Mouse (Mus musculus): ENCODE measurements around the gene Col4a4. TPM values are rescaled to one million over a fixed set of nuclear protein-coding genes. Genes with fewer than 3 reads are reported as not detected.

Gene Col4a4
- total RNA-seq, 2 experiments from 2014 or later = 4.2 to 5.0 TPM

GRCm38 (mm10) chr1:82578320-82578719 lies 8.3 kb downstream of the Col4a4 start:
- no peak for DNase-seq (ENCODE audit: low spot score in 2 of 2)

- no peak for DNase-seq (ENCODE audit: low spot score in 2 of 2)
Measured at GRCm38 (mm10) chr1:82577915-82578314, 8.7 kb downstream of the Col4a4 start.

GRCm38 (mm10) chr1:82577339-82577738 lies 9.3 kb downstream of the Col4a4 start:
- DNase-seq (ENCODE audit: low spot score in 2 of 2) = no peak

GRCm38 (mm10) chr1:82576182-82576581 lies 10.5 kb downstream of the Col4a4 start:
- DNase-seq (ENCODE audit: low spot score in 2 of 2) = no peak

- no peak for DNase-seq (ENCODE audit: low spot score in 2 of 2)
Measured at GRCm38 (mm10) chr1:82575681-82576080, 11.0 kb downstream of the Col4a4 start.

- no peak for DNase-seq (ENCODE audit: low spot score in 2 of 2)
Measured at GRCm38 (mm10) chr1:82571758-82572157, 14.9 kb downstream of the Col4a4 start.

GRCm38 (mm10) chr1:82569405-82569804 lies 17.2 kb downstream of the Col4a4 start:
- DNase-seq (ENCODE audit: low spot score in 2 of 2) = no peak

- DNase-seq (ENCODE audit: low spot score in 2 of 2) = no peak
Measured at GRCm38 (mm10) chr1:82560223-82560622, 26.4 kb downstream of the Col4a4 start.

- no peak for DNase-seq (ENCODE audit: low spot score in 2 of 2)
Measured at GRCm38 (mm10) chr1:82554889-82555288, 31.8 kb downstream of the Col4a4 start.

GRCm38 (mm10) chr1:82554443-82554850 lies 32.2 kb downstream of the Col4a4 start:
- DNase-seq (ENCODE audit: low spot score in 2 of 2) = peak in 1 of 2 experiments; percentile 28

GRCm38 (mm10) chr1:82545199-82545960 lies 41.3 kb downstream of the Col4a4 start:
- DNase-seq (ENCODE audit: low spot score in 2 of 2) = no peak

- no peak for DNase-seq (ENCODE audit: low spot score in 2 of 2)
Measured at GRCm38 (mm10) chr1:82544419-82545185, 42.0 kb downstream of the Col4a4 start.

GRCm38 (mm10) chr1:82543934-82544333 lies 42.7 kb downstream of the Col4a4 start:
- no peak for DNase-seq (ENCODE audit: low spot score in 2 of 2)

GRCm38 (mm10) chr1:82540056-82540455 lies 46.6 kb downstream of the Col4a4 start:
- DNase-seq (ENCODE audit: low spot score in 2 of 2) = no peak

GRCm38 (mm10) chr1:82537848-82538247 lies 48.8 kb downstream of the Col4a4 start:
- DNase-seq (ENCODE audit: low spot score in 2 of 2) = no peak

- DNase-seq (ENCODE audit: low spot score in 2 of 2) = no peak
Measured at GRCm38 (mm10) chr1:82536515-82537174, 50.0 kb downstream of the Col4a4 start.

- no peak for DNase-seq (ENCODE audit: low spot score in 2 of 2)
Measured at GRCm38 (mm10) chr1:82527931-82528330, 58.7 kb downstream of the Col4a4 start.

GRCm38 (mm10) chr1:82491954-82492353 lies 94.7 kb downstream of the Col4a4 start:
- DNase-seq (ENCODE audit: low spot score in 2 of 2) = no peak

GRCm38 (mm10) chr1:82486371-82486770 lies 100.3 kb downstream of the Col4a4 start:
- DNase-seq (ENCODE audit: low spot score in 2 of 2) = no peak

- no peak for DNase-seq (ENCODE audit: low spot score in 2 of 2)
Measured at GRCm38 (mm10) chr1:82482371-82482770, 104.3 kb downstream of the Col4a4 start.

- no peak for DNase-seq (ENCODE audit: low spot score in 2 of 2)
Measured at GRCm38 (mm10) chr1:82479696-82480487, 106.8 kb downstream of the Col4a4 start.

All from adrenal gland, adult 18-20 months (tissue).